Mouse (Mus musculus) megakaryocyte, embryonic 14.5 days (primary cell): ENCODE measurements around the gene Gm49388. TPM values are rescaled to one million over a fixed set of nuclear protein-coding genes. Genes with fewer than 3 reads are reported as not detected.

ENCODE experiments used
- H3K27me3 ChIP-seq: replicated peaks from 2 replicates; pipeline ENCODE3; 2012; ENCODE audit warnings: inconsistent platforms
- H3K36me3 ChIP-seq: replicated peaks from 2 replicates; pipeline ENCODE3; 2012; ENCODE audit warnings: low read length, inconsistent platforms, mixed read lengths
- H3K4me1 ChIP-seq: 2 replicates; pipeline ENCODE4 v1.6.1; 2012; ENCODE audit warnings: inconsistent platforms
- H3K4me3 ChIP-seq: replicated peaks from 2 replicates; pipeline ENCODE3; 2012; ENCODE audit warnings: moderate library complexity, mild to moderate bottlenecking, inconsistent platforms
- H3K9me3 ChIP-seq: 2 replicates; pipeline ENCODE4 v1.6.1; 2012; ENCODE audit warnings: inconsistent platforms
- FLI1 ChIP-seq: IDR thresholded peaks from 2 replicates; pipeline ENCODE4 v1.6.1; 2012; ENCODE audit warnings: low read length, inconsistent platforms, mixed read lengths
- GATA1 ChIP-seq: IDR thresholded peaks from 3 replicates; pipeline ENCODE4 v1.6.1; 2012; ENCODE audit warnings: mixed read lengths, low read length, inconsistent platforms, borderline replicate concordance
- polyA plus RNA-seq: library from polyadenylated mRNA; stranded (reverse); fragments of >175 nt; gene quantifications from 2 replicates; pipeline ENCODE4 v1.2.3, GENCODE M21; 2012; ENCODE audit warnings: low replicate concordance; ENCODE audit not compliant: insufficient read depth

The Gm49388 gene
- polyA plus RNA-seq, result not detected in 2 replicates

DNA sequence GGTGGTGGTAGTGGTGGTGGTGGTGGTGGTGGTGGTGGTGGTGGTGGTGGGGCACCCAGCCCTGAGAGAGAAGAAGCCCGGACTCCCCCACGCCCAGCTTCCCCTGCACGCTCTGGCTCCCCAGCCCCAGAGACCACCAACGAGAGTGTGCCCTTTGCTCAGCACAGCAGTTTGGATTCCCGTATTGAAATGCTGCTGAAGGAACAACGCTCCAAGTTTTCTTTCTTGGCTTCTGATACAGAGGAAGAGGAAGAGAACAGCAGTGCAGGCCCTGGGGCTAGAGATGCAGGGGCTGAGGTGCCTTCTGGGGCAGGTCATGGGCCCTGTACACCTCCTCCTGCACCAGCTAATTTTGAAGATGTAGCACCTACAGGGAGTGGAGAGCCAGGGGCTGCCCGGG, at the start of gene Gm49388:
Gene Gm49388 (plus strand): TSS at position 301 of the 400 bp plus-strand sequence.
- TF ChIP-seq GATA1 (no peak), FLI1 (no peak)
- Histone ChIP-seq H3K4me3 (no peak within 1 kb of the TSS), H3K27me3 (no peaks in the 10 kb centered on the region), H3K36me3 (peaks cover 98% of the 10 kb centered on the region), H3K4me1 (peaks cover 12% of the 10 kb centered on the region), H3K9me3 (no peaks in the 10 kb centered on the region)

DNA sequence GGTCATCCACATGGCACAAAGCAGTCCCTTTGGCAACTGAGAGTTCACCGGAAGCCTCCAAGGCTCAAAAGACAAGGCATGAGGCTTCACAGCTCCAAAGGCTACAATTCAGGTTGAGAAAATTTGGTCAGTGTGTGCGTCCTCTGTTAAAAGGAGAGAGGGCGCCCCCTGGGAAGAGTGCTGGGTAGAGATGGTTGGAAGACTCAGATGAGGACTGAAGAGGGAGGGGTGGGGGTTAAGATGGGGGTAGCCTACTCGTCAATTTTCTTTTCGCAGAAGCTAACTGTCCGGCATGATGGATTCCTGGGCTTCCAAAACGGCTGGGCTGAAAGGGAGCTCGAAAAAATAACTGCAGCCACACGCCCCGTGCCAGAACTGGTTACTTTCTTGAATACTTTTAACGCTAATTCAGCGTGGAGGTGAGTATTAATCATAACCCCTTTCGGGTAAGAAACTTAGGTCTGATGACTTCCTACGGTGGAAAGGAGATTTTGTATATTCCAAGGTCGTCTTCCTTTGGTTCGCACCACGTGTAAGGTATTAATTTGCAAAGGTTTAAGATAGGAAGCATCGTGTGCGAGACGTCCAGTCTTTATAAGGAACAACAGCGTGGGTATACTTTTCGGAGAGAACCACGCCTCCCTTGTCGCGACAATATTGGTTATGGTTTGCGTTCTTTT, 40.9 kb upstream of the Gm49388 start, which contains the start of gene Fbxl19:
Gene Fbxl19 (plus strand): TSS at position 178 of the 680 bp plus-strand sequence.
- peaks cover 31% of the 10 kb centered on the region for H3K4me1 ChIP-seq
- TF ChIP-seq GATA1, result no peak
- no peak for TF ChIP-seq FLI1
- H3K36me3 ChIP-seq, result peaks cover 23% of the 10 kb centered on the region
- peaks cover 7% of the 10 kb centered on the region for H3K27me3 ChIP-seq
- H3K4me3 ChIP-seq, result peak within 1 kb of the TSS; percentile 99
- H3K9me3 ChIP-seq, result peaks cover 6% of the 10 kb centered on the region

DNA sequence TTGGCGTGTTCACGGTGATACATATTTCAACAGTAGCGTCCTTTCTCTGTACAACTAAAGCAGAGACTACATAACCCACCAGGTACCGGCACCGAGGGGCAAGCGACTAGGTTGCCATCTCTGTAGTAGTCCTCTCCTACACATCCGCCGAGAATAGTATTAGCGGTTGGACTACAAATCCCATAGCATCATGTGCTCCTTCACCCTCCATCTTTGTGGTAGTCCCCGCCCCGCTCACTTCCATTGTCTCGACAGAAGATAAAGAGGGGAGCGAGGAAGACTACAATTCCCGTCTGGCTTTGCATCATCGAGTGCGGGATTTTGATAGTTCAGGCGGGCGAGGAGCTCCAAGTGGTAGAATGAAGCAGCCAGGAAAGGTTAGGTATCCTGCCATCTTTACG, 40.2 kb upstream of the Gm49388 start:
- TF ChIP-seq FLI1, result no peak
- H3K4me3 ChIP-seq, result peak overlapping the region; percentile 99
- H3K4me1 ChIP-seq, result peaks cover 31% of the 10 kb centered on the region
- H3K36me3 ChIP-seq, result peaks cover 31% of the 10 kb centered on the region
- peaks cover 6% of the 10 kb centered on the region for H3K9me3 ChIP-seq
- H3K27me3 ChIP-seq, result peaks cover 5% of the 10 kb centered on the region

DNA sequence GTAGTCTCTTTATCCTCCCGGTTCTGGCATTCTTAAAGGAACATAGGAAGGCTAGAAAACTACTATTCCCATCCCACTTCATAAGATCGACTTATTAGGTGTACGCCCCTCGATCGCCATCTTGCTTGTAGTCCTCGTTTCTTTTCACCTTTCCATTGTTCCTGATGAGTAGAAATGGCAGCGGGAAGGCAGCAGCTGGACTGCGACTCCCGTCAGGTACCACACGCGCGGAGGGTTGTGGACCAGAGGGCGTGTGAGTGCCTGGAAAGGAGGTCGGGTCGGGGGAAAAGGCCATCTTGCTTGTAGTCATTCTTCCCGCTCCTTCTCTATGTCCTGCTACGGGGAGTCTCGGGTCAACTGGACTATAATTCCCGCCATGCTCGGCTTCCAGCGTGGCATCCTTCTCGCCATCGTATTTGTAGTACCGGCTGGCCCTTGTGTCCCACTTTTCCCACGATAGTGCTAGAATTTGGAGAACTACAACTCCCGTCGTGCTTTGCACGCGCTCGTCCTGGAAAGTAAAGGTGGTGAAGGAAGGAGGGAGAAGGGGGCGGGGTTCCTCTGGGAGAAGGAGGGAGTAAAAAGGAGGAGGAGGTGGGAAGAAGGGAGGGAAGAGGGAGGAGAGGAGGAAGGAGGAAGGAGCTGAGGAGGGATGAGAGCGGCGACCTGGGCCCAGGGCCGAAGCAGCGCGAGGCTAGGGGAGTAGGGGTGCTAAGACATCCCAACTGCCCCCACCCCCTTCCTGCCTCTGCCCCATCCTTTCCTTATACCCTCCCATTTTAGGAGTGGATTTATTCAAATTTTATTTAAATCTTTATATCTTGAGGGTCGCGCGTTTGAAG, 39.5 kb upstream of the Gm49388 start:
- TF ChIP-seq FLI1 (no peak), GATA1 (no peak)
- Histone ChIP-seq H3K36me3 (peaks cover 37% of the 10 kb centered on the region), H3K27me3 (peaks cover 3% of the 10 kb centered on the region), H3K4me3 (peak overlapping the region; percentile 99), H3K4me1 (peaks cover 31% of the 10 kb centered on the region), H3K9me3 (peaks cover 2% of the 10 kb centered on the region)

DNA sequence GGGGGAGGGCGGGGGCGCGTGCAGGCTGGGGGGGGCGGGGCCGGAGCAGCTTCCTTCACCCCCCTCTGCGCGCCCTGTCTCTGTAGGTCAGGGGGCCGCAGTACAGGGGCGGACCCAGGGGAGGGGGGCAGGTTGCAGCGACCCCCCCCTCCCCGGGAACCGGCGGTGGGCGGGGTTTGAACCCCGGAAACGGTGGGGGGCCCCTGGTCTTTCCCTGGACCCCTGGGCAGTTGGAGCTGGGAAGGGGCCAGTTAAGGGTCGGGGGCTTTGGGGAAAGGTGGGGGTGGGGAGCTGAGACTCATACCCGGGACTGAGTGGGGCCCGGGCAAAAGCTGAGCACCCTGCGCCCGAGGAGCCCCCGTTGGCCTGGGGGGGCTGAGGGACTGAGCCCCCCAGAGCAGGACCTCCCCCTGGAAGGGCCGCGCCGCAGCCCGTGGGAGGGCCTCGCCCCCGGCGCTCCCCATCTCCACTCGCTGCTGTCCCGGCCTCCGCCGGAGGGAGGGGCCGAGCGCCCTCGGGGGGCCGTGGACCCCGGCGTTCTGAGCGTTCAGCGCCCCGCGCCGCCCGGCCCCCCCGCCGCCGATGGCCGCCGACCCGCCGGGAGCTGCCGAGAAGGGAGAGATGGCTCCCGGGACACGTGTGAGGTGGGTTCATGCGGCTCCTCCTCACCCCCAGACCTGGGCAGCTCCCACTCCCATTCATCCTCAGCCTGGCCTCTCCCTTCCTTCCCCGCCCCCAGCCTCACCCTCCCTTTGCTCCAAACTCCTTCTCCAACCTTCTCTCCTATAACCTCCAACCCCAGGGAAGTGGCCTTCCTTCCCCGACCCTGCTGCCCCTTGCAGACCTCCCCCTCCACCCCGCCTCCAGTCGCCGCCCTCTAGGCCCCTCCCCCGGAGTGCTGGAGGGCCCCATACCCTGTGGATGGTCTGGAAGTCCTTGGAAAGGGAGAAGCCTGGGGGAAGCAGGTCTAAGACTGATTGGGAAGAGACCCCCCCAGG, 38.6 kb upstream of the Gm49388 start:
- Histone ChIP-seq H3K4me1 (peaks cover 31% of the 10 kb centered on the region), H3K27me3 (no peaks in the 10 kb centered on the region), H3K9me3 (no peaks in the 10 kb centered on the region), H3K4me3 (peak overlapping the region; percentile 99), H3K36me3 (peaks cover 46% of the 10 kb centered on the region)
- TF ChIP-seq FLI1, result no peak
- TF ChIP-seq GATA1, result no peak

DNA sequence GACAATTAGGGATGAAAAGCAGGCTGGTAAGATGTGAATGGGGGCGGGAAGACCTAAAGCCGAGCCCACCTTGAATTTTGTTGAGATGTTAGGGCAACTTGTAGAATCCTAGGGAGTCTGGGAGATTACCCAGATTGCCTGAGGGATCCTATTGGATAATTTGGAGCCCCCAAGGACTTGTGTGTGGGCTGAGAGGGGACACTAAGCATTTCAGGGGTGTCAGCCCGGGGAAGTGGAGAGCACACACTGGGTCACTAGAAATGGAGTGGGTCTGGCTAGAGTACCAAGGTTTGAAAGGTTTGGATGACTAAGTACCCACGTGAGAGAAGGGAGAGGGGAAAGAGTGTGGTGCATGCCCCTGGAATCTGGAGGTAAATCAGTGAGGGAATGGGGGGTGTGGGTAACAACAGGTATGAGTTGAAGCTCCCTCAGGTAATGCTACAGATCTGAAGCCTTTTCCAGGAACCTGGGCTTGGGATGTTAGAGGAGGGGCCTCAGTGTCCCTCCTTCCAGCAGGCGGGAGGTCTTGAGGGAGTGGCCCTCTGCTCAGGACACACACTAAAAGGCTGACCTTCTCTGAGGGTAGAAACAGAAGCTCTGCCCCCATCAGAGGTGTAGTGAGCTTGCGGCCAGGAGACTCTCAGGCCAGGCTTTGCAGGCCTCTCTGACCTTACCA, 37.7 kb upstream of the Gm49388 start:
- Histone ChIP-seq H3K4me3 (no peak overlapping the region), H3K36me3 (peaks cover 55% of the 10 kb centered on the region), H3K27me3 (no peaks in the 10 kb centered on the region), H3K4me1 (peaks cover 31% of the 10 kb centered on the region), H3K9me3 (no peaks in the 10 kb centered on the region)
- TF ChIP-seq GATA1 (no peak), FLI1 (no peak)

DNA sequence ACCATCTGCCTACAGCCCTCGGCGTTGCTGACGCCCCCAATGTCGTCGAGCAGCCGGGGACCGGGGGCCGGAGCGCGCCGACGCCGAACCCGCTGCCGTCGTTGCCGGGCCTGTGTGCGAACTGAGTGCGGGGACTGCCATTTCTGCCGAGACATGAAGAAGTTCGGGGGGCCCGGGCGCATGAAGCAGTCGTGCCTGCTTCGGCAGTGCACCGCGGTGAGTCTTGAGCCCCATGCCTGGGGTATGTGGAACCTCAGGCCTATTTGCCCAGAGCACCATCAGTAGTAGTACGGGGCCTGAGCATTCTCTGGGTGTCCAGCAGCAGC, 37.2 kb upstream of the Gm49388 start:
- Histone ChIP-seq H3K4me3 (no peak overlapping the region), H3K9me3 (no peaks in the 10 kb centered on the region), H3K27me3 (no peaks in the 10 kb centered on the region), H3K4me1 (peaks cover 36% of the 10 kb centered on the region), H3K36me3 (peaks cover 60% of the 10 kb centered on the region)
- TF ChIP-seq FLI1, result no peak
- no peak for TF ChIP-seq GATA1

DNA sequence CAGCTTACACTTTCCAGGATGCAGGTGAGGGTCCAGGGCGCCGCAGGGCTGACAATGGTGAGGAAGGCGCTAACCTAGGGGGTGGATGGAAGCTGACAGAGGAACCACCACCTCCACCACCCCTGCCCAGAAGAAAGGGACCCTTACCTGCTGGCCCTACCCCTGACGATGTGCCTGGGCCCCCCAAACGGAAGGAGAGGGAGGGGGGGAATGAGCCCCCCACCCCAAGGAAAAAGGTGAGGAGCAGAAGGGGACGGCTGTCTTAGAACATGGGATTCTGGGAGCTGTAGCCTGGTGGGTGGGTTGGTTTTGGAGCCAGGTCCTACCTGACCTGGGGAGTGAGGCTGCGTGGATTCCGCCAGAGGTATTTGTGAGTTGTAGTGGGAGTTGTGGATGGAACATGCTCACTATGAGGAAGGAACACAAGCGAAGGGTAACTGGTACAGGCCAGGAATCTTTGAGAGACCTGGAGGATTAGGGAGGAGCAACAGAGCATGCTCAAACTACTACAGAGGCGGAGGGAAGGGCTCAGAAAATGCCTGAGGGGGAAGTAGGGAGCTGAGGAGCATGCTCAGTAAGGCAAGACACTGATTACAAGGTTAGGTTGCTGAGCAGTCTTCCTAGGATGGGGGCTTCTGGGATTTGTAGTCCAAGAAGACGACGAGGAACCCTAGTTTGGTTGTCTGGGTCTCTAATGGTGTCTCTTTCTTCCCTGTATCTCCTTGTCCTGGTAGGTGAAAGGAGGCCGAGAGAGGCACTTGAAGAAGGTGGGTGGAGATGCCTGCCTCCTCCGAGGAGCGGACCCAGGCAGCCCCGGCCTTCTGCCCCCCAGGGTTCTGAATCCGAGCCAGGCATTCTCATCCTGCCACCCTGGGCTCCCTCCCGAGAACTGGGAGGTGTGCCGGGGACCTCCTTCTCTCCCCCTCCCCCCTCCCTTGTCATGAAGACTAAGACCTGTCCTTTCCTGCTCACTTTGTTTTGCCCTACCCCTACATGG, 35.0 kb upstream of the Gm49388 start:
- Histone ChIP-seq H3K27me3 (no peaks in the 10 kb centered on the region), H3K4me1 (peaks cover 35% of the 10 kb centered on the region), H3K9me3 (no peaks in the 10 kb centered on the region), H3K4me3 (no peak overlapping the region), H3K36me3 (peaks cover 83% of the 10 kb centered on the region)
- TF ChIP-seq FLI1, result no peak
- TF ChIP-seq GATA1, result no peak
